Mouse (Mus musculus) neural tube, embryonic 12.5 days (tissue): ENCODE data around the gene Malsu1. TPM values are rescaled to one million over a fixed set of nuclear protein-coding genes. Genes with fewer than 3 reads are reported as not detected.

Source experiments
- ATAC-seq: fragments of 200-750 bp; cut with Nextera tagmentation; 2 replicates; pipeline ENCODE4 v1.8.0; 2017; ENCODE audit warnings: low read depth, mild to moderate bottlenecking, moderate TSS enrichment, moderate library complexity; ENCODE audit not compliant: low FRiP score
- H3K27ac ChIP-seq: fragments of 300-500 bp; sonication (generic); 2 replicates; pipeline ENCODE4 v1.5.1; 2016
- H3K27me3 ChIP-seq: fragments of 300-500 bp; sonication (generic); replicated peaks from 2 replicates; pipeline ENCODE4 v1.6.1; 2016; ENCODE audit warnings: mild to moderate bottlenecking
- H3K36me3 ChIP-seq: fragments of 300-500 bp; sonication (generic); 2 replicates; pipeline ENCODE4 v1.6.1; 2016; ENCODE audit warnings: mild to moderate bottlenecking
- H3K4me1 ChIP-seq: fragments of 300-500 bp; sonication (generic); 2 replicates; pipeline ENCODE4 v1.6.1; 2016
- H3K4me2 ChIP-seq: fragments of 300-500 bp; sonication (generic); replicated peaks from 2 replicates; pipeline ENCODE4 v1.6.1; 2016; ENCODE audit warnings: mild to moderate bottlenecking
- H3K4me3 ChIP-seq: fragments of 300-500 bp; sonication (generic); 2 replicates; pipeline ENCODE4 v1.5.1; 2016
- H3K9ac ChIP-seq: fragments of 300-500 bp; sonication (generic); 2 replicates; pipeline ENCODE4 v1.6.1; 2016; ENCODE audit warnings: mild to moderate bottlenecking
- H3K9me3 ChIP-seq: fragments of 300-500 bp; sonication (generic); 2 replicates; pipeline ENCODE4 v1.6.1; 2016; ENCODE audit warnings: mild to moderate bottlenecking
- WGBS: fragments of 180-500 bp; shearing (Covaris S2); methylation state at CpG from one replicate; pipeline ENCODE4 v1.1.7; 2016; 5-methylcytosine and 5-hydroxymethylcytosine counted together
- polyA plus RNA-seq: library from polyadenylated mRNA; unstranded; fragments of >200 nt; fragmentation: Nextera tagmentation; extraction: Ambion mirVana; gene quantifications from 2 replicates; pipeline ENCODE4 v1.2.1, GENCODE M21; 2016

Gene Malsu1
- polyA plus RNA-seq, 1 experiment from 2014 or later = 64.7 TPM

- H3K9ac ChIP-seq = no peak overlapping the region
- no peak overlapping the region for H3K4me2 ChIP-seq
- H3K27me3 ChIP-seq = no peaks in the 10 kb centered on the region
- H3K4me3 ChIP-seq = no peak overlapping the region
- H3K36me3 ChIP-seq = peaks cover 42% of the 10 kb centered on the region
- no peak overlapping the region for H3K27ac ChIP-seq
- WGBS = 92% methylated on average over 4 of the region's 4 CpGs
- no peaks in the 10 kb centered on the region for H3K9me3 ChIP-seq
- ATAC-seq = no peak
- no peaks in the 10 kb centered on the region for H3K4me1 ChIP-seq
Observed at GRCm38 (mm10) chr6:49083008-49083407, 9.4 kb downstream of the Malsu1 start.

GRCm38 (mm10) chr6:49094968-49095367 lies 21.4 kb downstream of the Malsu1 start:
- 94% methylated on average over 10 of the region's 10 CpGs for WGBS
- no peak for ATAC-seq
- no peaks in the 10 kb centered on the region for H3K27me3 ChIP-seq
- no peaks in the 10 kb centered on the region for H3K4me1 ChIP-seq
- no peak overlapping the region for H3K4me3 ChIP-seq
- H3K27ac ChIP-seq = no peak overlapping the region
- H3K4me2 ChIP-seq = no peak overlapping the region
- H3K9ac ChIP-seq = no peak overlapping the region
- no peaks in the 10 kb centered on the region for H3K9me3 ChIP-seq
- peaks cover 75% of the 10 kb centered on the region for H3K36me3 ChIP-seq

GRCm38 (mm10) chr6:49096421-49096820 lies 22.8 kb downstream of the Malsu1 start:
- Histone ChIP-seq H3K27ac (no peak overlapping the region), H3K9me3 (no peaks in the 10 kb centered on the region), H3K9ac (no peak overlapping the region), H3K4me2 (no peak overlapping the region), H3K36me3 (peaks cover 73% of the 10 kb centered on the region), H3K4me1 (no peaks in the 10 kb centered on the region), H3K27me3 (no peaks in the 10 kb centered on the region), H3K4me3 (no peak overlapping the region)
- WGBS = 83% methylated on average over 7 of the region's 7 CpGs
- ATAC-seq = no peak

GRCm38 (mm10) chr6:49096933-49097461 lies 23.4 kb downstream of the Malsu1 start:
- Histone ChIP-seq H3K4me3 (no peak overlapping the region), H3K9me3 (no peaks in the 10 kb centered on the region), H3K27me3 (no peaks in the 10 kb centered on the region), H3K9ac (no peak overlapping the region), H3K4me1 (no peaks in the 10 kb centered on the region), H3K4me2 (no peak overlapping the region), H3K27ac (no peak overlapping the region), H3K36me3 (peaks cover 69% of the 10 kb centered on the region)
- 74% methylated on average over 13 of the region's 13 CpGs for WGBS
- no peak for ATAC-seq

GRCm38 (mm10) chr6:49097596-49098110 lies 24.1 kb downstream of the Malsu1 start:
- peaks cover 71% of the 10 kb centered on the region for H3K36me3 ChIP-seq
- no peak overlapping the region for H3K27ac ChIP-seq
- no peak for ATAC-seq

GRCm38 (mm10) chr6:49099086-49099485 lies 25.5 kb downstream of the Malsu1 start:
- Histone ChIP-seq H3K9ac (no peak overlapping the region), H3K4me3 (no peak overlapping the region), H3K36me3 (peaks cover 69% of the 10 kb centered on the region), H3K4me1 (no peaks in the 10 kb centered on the region), H3K9me3 (no peaks in the 10 kb centered on the region), H3K4me2 (no peak overlapping the region), H3K27ac (no peak overlapping the region), H3K27me3 (no peaks in the 10 kb centered on the region)
- ATAC-seq = no peak
- 83% methylated on average over 1 of the region's 1 CpGs for WGBS

More at GRCm38 (mm10) chr6:49097596-49098110, 24.1 kb downstream of the Malsu1 start:
- Histone ChIP-seq H3K4me1 (no peaks in the 10 kb centered on the region), H3K27me3 (no peaks in the 10 kb centered on the region), H3K9ac (no peak overlapping the region), H3K4me3 (no peak overlapping the region), H3K4me2 (no peak overlapping the region), H3K9me3 (no peaks in the 10 kb centered on the region)
- WGBS = 91% methylated on average over 5 of the region's 5 CpGs

- H3K27ac ChIP-seq = no peak overlapping the region
- no peak overlapping the region for H3K9ac ChIP-seq
- H3K4me1 ChIP-seq = no peaks in the 10 kb centered on the region
- H3K27me3 ChIP-seq = no peaks in the 10 kb centered on the region
- no peak overlapping the region for H3K4me3 ChIP-seq
- WGBS = 95% methylated on average over 15 of the region's 15 CpGs
- no peak for ATAC-seq
- H3K4me2 ChIP-seq = no peak overlapping the region
- H3K9me3 ChIP-seq = no peaks in the 10 kb centered on the region
- H3K36me3 ChIP-seq = peaks cover 64% of the 10 kb centered on the region
Observed at GRCm38 (mm10) chr6:49106746-49107500, 33.3 kb downstream of the Malsu1 start.

GRCm38 (mm10) chr6:49109196-49109595 lies 35.6 kb downstream of the Malsu1 start:
- Histone ChIP-seq H3K27ac (no peak overlapping the region), H3K27me3 (no peaks in the 10 kb centered on the region), H3K9me3 (no peaks in the 10 kb centered on the region), H3K4me3 (no peak overlapping the region), H3K4me2 (no peak overlapping the region), H3K9ac (no peak overlapping the region), H3K36me3 (peaks cover 47% of the 10 kb centered on the region), H3K4me1 (no peaks in the 10 kb centered on the region)
- ATAC-seq = no peak
- 92% methylated on average over 2 of the region's 2 CpGs for WGBS

GRCm38 (mm10) chr6:49113895-49114294 lies 40.3 kb downstream of the Malsu1 start:
- H3K4me2 ChIP-seq = no peak overlapping the region
- WGBS = 48% methylated on average over 7 of the region's 7 CpGs
- no peak overlapping the region for H3K9ac ChIP-seq
- ATAC-seq = no peak
- H3K36me3 ChIP-seq = peaks cover 24% of the 10 kb centered on the region
- H3K4me1 ChIP-seq = no peaks in the 10 kb centered on the region
- no peak overlapping the region for H3K4me3 ChIP-seq
- H3K9me3 ChIP-seq = no peaks in the 10 kb centered on the region
- H3K27me3 ChIP-seq = no peaks in the 10 kb centered on the region
- no peak overlapping the region for H3K27ac ChIP-seq

GRCm38 (mm10) chr6:49114457-49114856 lies 40.9 kb downstream of the Malsu1 start:
- H3K9ac ChIP-seq = no peak overlapping the region
- no peaks in the 10 kb centered on the region for H3K4me1 ChIP-seq
- H3K4me3 ChIP-seq = no peak overlapping the region
- peaks cover 19% of the 10 kb centered on the region for H3K36me3 ChIP-seq
- H3K27me3 ChIP-seq = no peaks in the 10 kb centered on the region
- no peaks in the 10 kb centered on the region for H3K9me3 ChIP-seq
- no peak overlapping the region for H3K27ac ChIP-seq
- no peak for ATAC-seq
- H3K4me2 ChIP-seq = no peak overlapping the region
- WGBS = 79% methylated on average over 6 of the region's 6 CpGs

GRCm38 (mm10) chr6:49115550-49115949 lies 42.0 kb downstream of the Malsu1 start:
- no peak for ATAC-seq
- no peak overlapping the region for H3K4me2 ChIP-seq
- no peaks in the 10 kb centered on the region for H3K4me1 ChIP-seq
- H3K9ac ChIP-seq = no peak overlapping the region
- no peaks in the 10 kb centered on the region for H3K9me3 ChIP-seq
- no peaks in the 10 kb centered on the region for H3K27me3 ChIP-seq
- no peak overlapping the region for H3K4me3 ChIP-seq
- no peak overlapping the region for H3K27ac ChIP-seq
- 83% methylated on average over 5 of the region's 5 CpGs for WGBS
- peaks cover 19% of the 10 kb centered on the region for H3K36me3 ChIP-seq

GRCm38 (mm10) chr6:49116241-49116640 lies 42.6 kb downstream of the Malsu1 start:
- Histone ChIP-seq H3K4me1 (no peaks in the 10 kb centered on the region), H3K9ac (no peak overlapping the region)
- ATAC-seq = no peak

GRCm38 (mm10) chr6:49118446-49118845 lies 44.9 kb downstream of the Malsu1 start:
- Histone ChIP-seq H3K27ac (no peak overlapping the region), H3K27me3 (no peaks in the 10 kb centered on the region), H3K9me3 (no peaks in the 10 kb centered on the region), H3K4me1 (no peaks in the 10 kb centered on the region), H3K36me3 (peaks cover 23% of the 10 kb centered on the region), H3K9ac (no peak overlapping the region), H3K4me2 (no peak overlapping the region), H3K4me3 (no peak overlapping the region)
- ATAC-seq = no peak
- WGBS = 85% methylated on average over 8 of the region's 8 CpGs

More at GRCm38 (mm10) chr6:49116241-49116640, 42.6 kb downstream of the Malsu1 start:
- H3K4me2 ChIP-seq = no peak overlapping the region
- H3K27ac ChIP-seq = no peak overlapping the region
- H3K36me3 ChIP-seq = peaks cover 17% of the 10 kb centered on the region
- no peak overlapping the region for H3K4me3 ChIP-seq
- H3K27me3 ChIP-seq = no peaks in the 10 kb centered on the region
- 98% methylated on average over 8 of the region's 8 CpGs for WGBS
- H3K9me3 ChIP-seq = no peaks in the 10 kb centered on the region
